Mouse (Mus musculus) stomach, embryonic 16.5 days (tissue): Measurements from ENCODE around the gene Gm10053. TPM values are rescaled to one million over a fixed set of nuclear protein-coding genes. Genes with fewer than 3 reads are reported as not detected.

Source experiments
- ATAC-seq: fragments of 200-750 bp; cut with Nextera tagmentation; 2 replicates; pipeline ENCODE4 v1.8.0; 2017; ENCODE audit warnings: moderate number of reproducible peaks, moderate TSS enrichment; ENCODE audit not compliant: insufficient read depth, low FRiP score
- H3K27ac ChIP-seq: fragments of 300-500 bp; sonication (generic); 2 replicates; pipeline ENCODE4 v1.5.1; 2014; ENCODE audit warnings: low read length
- H3K27me3 ChIP-seq: fragments of 300-500 bp; sonication (generic); 2 replicates; pipeline ENCODE4 v1.6.1; 2014; ENCODE audit warnings: low read length, control low read depth, mixed read lengths; ENCODE audit not compliant: control insufficient read depth, insufficient read depth
- H3K36me3 ChIP-seq: fragments of 300-500 bp; sonication (generic); 2 replicates; pipeline ENCODE4 v1.6.1; 2014; ENCODE audit warnings: low read length; ENCODE audit not compliant: control insufficient read depth, insufficient read depth
- H3K4me1 ChIP-seq: fragments of 300-500 bp; sonication (generic); 2 replicates; pipeline ENCODE4 v1.6.1; 2014; ENCODE audit warnings: low read length, control low read depth, mixed read lengths; ENCODE audit not compliant: control insufficient read depth, insufficient read depth
- H3K4me2 ChIP-seq: fragments of 300-500 bp; sonication (generic); 2 replicates; pipeline ENCODE4 v1.6.1; 2014; ENCODE audit warnings: low read depth, low read length, mixed read lengths
- H3K4me3 ChIP-seq: fragments of 300-500 bp; sonication (generic); replicated peaks from 2 replicates; pipeline ENCODE4 v1.5.1; 2014; ENCODE audit warnings: mild to moderate bottlenecking, low read length
- H3K9ac ChIP-seq: fragments of 300-500 bp; sonication (generic); 2 replicates; pipeline ENCODE4 v1.6.1; 2014; ENCODE audit warnings: low read length
- H3K9me3 ChIP-seq: fragments of 300-500 bp; sonication (generic); replicated peaks from 2 replicates; pipeline ENCODE4 v1.6.1; 2016; ENCODE audit warnings: low read length, control low read depth; ENCODE audit not compliant: control insufficient read depth
- WGBS: fragments of 180-500 bp; shearing (Covaris S2); extraction: QIAGEN DNeasy Blood & Tissue Kit; methylation state at CpG from one replicate; pipeline ENCODE4 v1.1.7; 2014; 5-methylcytosine and 5-hydroxymethylcytosine counted together
- polyA plus RNA-seq: library from polyadenylated mRNA; unstranded; fragments of >200 nt; fragmentation: Nextera tagmentation; extraction: Ambion mirVana; gene quantifications from 2 replicates; pipeline ENCODE4 v1.2.1, GENCODE M21; 2015

The Gm10053 gene
- polyA plus RNA-seq, 1 experiment from 2014 or later = 241 TPM

DNA sequence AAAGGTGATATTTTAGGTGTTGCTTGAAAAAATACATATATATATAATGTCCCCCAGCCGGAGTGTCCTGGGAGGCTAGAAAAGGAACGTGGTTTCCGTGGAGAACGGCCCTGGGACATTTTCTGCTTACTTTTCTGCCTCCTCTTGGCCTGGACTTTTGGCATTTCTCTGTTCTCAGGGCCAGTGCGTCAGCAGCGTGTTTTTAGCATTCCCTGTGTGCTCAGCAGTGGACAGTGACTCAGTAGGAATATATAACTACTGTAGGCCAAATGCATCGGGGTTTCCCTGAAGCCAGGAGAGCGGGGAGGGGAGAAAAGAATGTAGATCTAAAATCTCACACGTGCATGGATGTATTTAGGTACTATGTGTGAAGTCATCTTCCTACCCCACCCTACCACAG is 10.1 kb upstream of the Gm10053 start:
- no peak for ATAC-seq
- Histone ChIP-seq H3K9ac (no peak overlapping the region), H3K4me2 (no peak overlapping the region), H3K4me3 (no peak overlapping the region), H3K27me3 (no peaks in the 10 kb centered on the region), H3K9me3 (no peaks in the 10 kb centered on the region), H3K36me3 (no peaks in the 10 kb centered on the region), H3K27ac (no peak overlapping the region), H3K4me1 (no peaks in the 10 kb centered on the region)
- 79% methylated on average over 9 of the region's 9 CpGs for WGBS

DNA sequence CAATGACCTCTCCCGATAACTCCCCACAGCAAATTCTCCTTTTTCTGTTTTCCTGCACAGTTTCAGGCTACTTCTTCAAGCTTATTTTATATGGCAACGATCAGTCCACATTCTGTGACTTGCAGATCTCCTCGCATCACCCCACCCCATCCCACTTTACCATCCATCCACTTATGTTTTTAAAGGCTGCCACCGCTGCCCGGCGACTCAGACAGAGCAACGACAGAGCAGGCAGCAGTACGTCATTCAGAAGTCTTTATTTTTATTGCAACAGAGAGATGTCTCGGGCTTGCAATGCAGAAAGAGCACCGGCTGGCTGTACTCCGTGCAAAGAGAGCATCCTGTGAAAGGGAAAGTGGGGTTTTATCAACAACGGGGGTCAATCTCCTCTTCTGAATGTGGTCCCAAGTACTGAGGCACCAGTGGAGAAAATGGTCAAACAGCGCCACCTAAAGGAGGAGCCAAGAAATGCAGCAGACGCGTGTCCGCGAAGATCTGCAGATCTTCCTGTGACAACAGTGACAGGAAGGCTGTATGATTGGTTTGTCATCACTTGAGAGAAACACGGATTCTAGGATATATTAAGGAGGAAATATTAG is 4.3 kb upstream of the Gm10053 start:
- WGBS = 15% methylated on average over 18 of the region's 18 CpGs
- H3K36me3 ChIP-seq = no peaks in the 10 kb centered on the region
- no peaks in the 10 kb centered on the region for H3K27me3 ChIP-seq
- H3K4me1 ChIP-seq = 0 out of 2 replicates have a peak, but pooled peaks cover 4% of the 10 kb centered on the region
- H3K27ac ChIP-seq = no peak overlapping the region
- no peaks in the 10 kb centered on the region for H3K9me3 ChIP-seq
- ATAC-seq = 0 out of 2 replicates have a peak, but pooled peaks have one; percentile 48
- peak overlapping the region; percentile 50 for H3K4me2 ChIP-seq
- peak overlapping the region; percentile 36 for H3K4me3 ChIP-seq
- H3K9ac ChIP-seq = peak overlapping the region; percentile 51

DNA sequence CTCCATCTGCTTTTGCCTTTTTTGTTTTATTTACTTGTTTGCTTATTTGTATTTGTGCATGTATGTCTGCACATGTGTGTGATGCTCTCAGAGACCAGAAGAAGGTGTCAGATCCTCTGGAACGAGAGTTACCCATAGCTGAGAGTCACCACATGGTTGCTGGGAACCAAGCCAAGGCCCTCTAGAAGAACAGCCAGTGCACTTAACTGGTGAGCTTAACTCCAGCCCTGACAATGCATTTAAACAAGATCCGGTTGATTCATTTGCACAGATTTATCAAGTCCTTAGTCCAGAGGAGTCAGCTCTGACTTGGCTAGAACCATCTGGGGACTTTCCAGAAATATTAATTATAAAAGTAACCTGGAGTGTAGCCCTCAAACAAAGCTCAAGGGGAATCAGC is 1.6 kb upstream of the Gm10053 start:
- no peaks in the 10 kb centered on the region for H3K27me3 ChIP-seq
- no peaks in the 10 kb centered on the region for H3K9me3 ChIP-seq
- H3K27ac ChIP-seq = peak overlapping the region; percentile 66; the same call in 1 of the 2 replicates
- H3K36me3 ChIP-seq = no peaks in the 10 kb centered on the region
- peak; percentile 85 for ATAC-seq
- H3K4me3 ChIP-seq = no peak overlapping the region
- H3K9ac ChIP-seq = no peak overlapping the region
- 0 out of 2 replicates have a peak, but pooled peaks cover 4% of the 10 kb centered on the region for H3K4me1 ChIP-seq
- H3K4me2 ChIP-seq = no peak overlapping the region
- 29% methylated on average over 2 of the region's 2 CpGs for WGBS

GRCm38 (mm10) chr19:24881237-24881636 is 5.8 kb downstream of the Gm10053 start:
- H3K4me3 ChIP-seq = no peak overlapping the region
- no peak; the same call in 1 of the 2 replicates for ATAC-seq
- H3K9me3 ChIP-seq = no peaks in the 10 kb centered on the region
- 45% methylated on average over 4 of the region's 4 CpGs for WGBS
- no peaks in the 10 kb centered on the region for H3K27me3 ChIP-seq
- H3K4me2 ChIP-seq = no peak overlapping the region
- no peaks in the 10 kb centered on the region for H3K36me3 ChIP-seq
- H3K27ac ChIP-seq = no peak overlapping the region; the same call in 1 of the 2 replicates
- peaks cover 5% of the 10 kb centered on the region; the same call in 1 of the 2 replicates for H3K4me1 ChIP-seq
- H3K9ac ChIP-seq = no peak overlapping the region

GRCm38 (mm10) chr19:24885504-24885903 is 10.0 kb downstream of the Gm10053 start:
- WGBS = 6% methylated on average over 5 of the region's 5 CpGs
- Histone ChIP-seq H3K9me3 (no peaks in the 10 kb centered on the region), H3K27me3 (no peaks in the 10 kb centered on the region), H3K4me1 (peaks cover 5% of the 10 kb centered on the region; the same call in 1 of the 2 replicates), H3K36me3 (no peaks in the 10 kb centered on the region), H3K4me3 (no peak overlapping the region), H3K27ac (no peak overlapping the region), H3K9ac (no peak overlapping the region), H3K4me2 (no peak overlapping the region)
- ATAC-seq = no peak

GRCm38 (mm10) chr19:24886888-24887287 is 11.4 kb downstream of the Gm10053 start:
- no peak for ATAC-seq
- no peak overlapping the region for H3K4me3 ChIP-seq

GRCm38 (mm10) chr19:24896536-24896935 is 21.1 kb downstream of the Gm10053 start:
- Histone ChIP-seq H3K36me3 (no peaks in the 10 kb centered on the region), H3K4me1 (peaks cover 10% of the 10 kb centered on the region), H3K27ac (no peak overlapping the region), H3K9me3 (no peaks in the 10 kb centered on the region), H3K9ac (no peak overlapping the region), H3K4me2 (no peak overlapping the region), H3K27me3 (peaks cover 54% of the 10 kb centered on the region), H3K4me3 (no peak overlapping the region)
- 18% methylated on average over 4 of the region's 4 CpGs for WGBS
- no peak for ATAC-seq

More at GRCm38 (mm10) chr19:24886888-24887287, 11.4 kb downstream of the Gm10053 start:
- no peaks in the 10 kb centered on the region; the same call in 1 of the 2 replicates for H3K4me1 ChIP-seq
- no peak overlapping the region for H3K4me2 ChIP-seq
- H3K9me3 ChIP-seq = no peaks in the 10 kb centered on the region
- no peaks in the 10 kb centered on the region for H3K27me3 ChIP-seq
- no peak overlapping the region for H3K27ac ChIP-seq
- no peaks in the 10 kb centered on the region for H3K36me3 ChIP-seq
- no peak overlapping the region for H3K9ac ChIP-seq
- WGBS = 76% methylated on average over 3 of the region's 3 CpGs

- Histone ChIP-seq H3K9ac (no peak overlapping the region), H3K4me1 (peaks cover 10% of the 10 kb centered on the region), H3K27me3 (peaks cover 61% of the 10 kb centered on the region), H3K27ac (no peak overlapping the region), H3K36me3 (no peaks in the 10 kb centered on the region), H3K9me3 (no peaks in the 10 kb centered on the region), H3K4me3 (peak overlapping the region; percentile 24), H3K4me2 (peak overlapping the region; percentile 44)
- no peak for ATAC-seq
- 3% methylated on average over 57 of the region's 57 CpGs for WGBS
Measured at GRCm38 (mm10) chr19:24897006-24897895, 21.8 kb downstream of the Gm10053 start.
